Mouse (Mus musculus) CH12.LX (cell line): Measurements from ENCODE around the gene Klhl26.

Experiments
- CTCF ChIP-seq, 2 experiments: IDR thresholded peaks in 1 of 2; conservative IDR thresholded peaks in 1 of 2; 2 replicates each; pipeline ENCODE4 v1.5.1; 2011 to 2012; ENCODE audit warnings: low read depth in 2 of 2, low read length in 2 of 2, improper control_type of control experiment in 1 of 2, inconsistent platforms in 1 of 2, mild to moderate bottlenecking in 1 of 2, moderate library complexity in 1 of 2
- E2F4 ChIP-seq: IDR thresholded peaks from 2 replicates; pipeline ENCODE4 v1.6.1; 2011; ENCODE audit warnings: low read depth, low read length, improper control_type of control experiment; ENCODE audit not compliant: insufficient replicate concordance
- EP300 ChIP-seq: IDR thresholded peaks from 2 replicates; pipeline ENCODE4 v1.6.1; 2011; ENCODE audit warnings: low read length, improper control_type of control experiment
- MAZ ChIP-seq: IDR thresholded peaks from 2 replicates; pipeline ENCODE4 v1.6.1; 2012; ENCODE audit warnings: low read depth, mild to moderate bottlenecking, inconsistent platforms, low read length, improper control_type of control experiment, moderate library complexity
- MXI1 ChIP-seq: IDR thresholded peaks from 2 replicates; pipeline ENCODE4 v1.6.1; 2011; ENCODE audit warnings: mild to moderate bottlenecking, low read depth, low read length, improper control_type of control experiment
- POLR2A ChIP-seq: IDR thresholded peaks from 2 replicates; pipeline ENCODE4 v1.6.1; 2011; ENCODE audit warnings: low read depth, mild to moderate bottlenecking, improper control_type of control experiment, low read length
- RCOR1 ChIP-seq: conservative IDR thresholded peaks from 2 replicates; pipeline ENCODE4 v1.6.1; 2012; ENCODE audit warnings: low read depth, mild to moderate bottlenecking, inconsistent platforms, low read length, improper control_type of control experiment
- ZNF384 ChIP-seq: IDR thresholded peaks from 2 replicates; pipeline ENCODE4 v1.6.1; 2012; ENCODE audit warnings: low read depth, low read length, improper control_type of control experiment, inconsistent platforms

GRCm38 (mm10) chr8:70447639-70448420 is 28.9 kb downstream of the Klhl26 start:
- TF ChIP-seq MAZ: no peak
- TF ChIP-seq POLR2A: no peak
- TF ChIP-seq EP300: no peak
- TF ChIP-seq ZNF384: no peak
- no peak for TF ChIP-seq E2F4
- peak in 1 of 2 experiments; percentile 17; a peak in 1 of 4 replicates for TF ChIP-seq CTCF (conservative IDR thresholded peaks at IDR 0.05 in 1 of 2, IDR thresholded peaks at IDR 0.05 in 1 of 2; ENCODE audit: low read depth in 2 of 2, low read length in 2 of 2)
- TF ChIP-seq RCOR1: no peak
- TF ChIP-seq MXI1: no peak
